Mouse (Mus musculus) hindbrain, embryonic 16.5 days (tissue): ENCODE measurements around the gene Rtl8b. TPM values are rescaled to one million over a fixed set of nuclear protein-coding genes. Genes with fewer than 3 reads are reported as not detected.
"Not testable (repeated sequence)": the region's sequence is repeated elsewhere in the genome, so short reads cannot be mapped to it uniquely, and the experiment has no call there.

Experiments used
- ATAC-seq: fragments of 200-750 bp; cut with Nextera tagmentation; 2 replicates; pipeline ENCODE4 v1.8.0; 2017; ENCODE audit warnings: moderate TSS enrichment, moderate library complexity
- H3K27ac ChIP-seq: fragments of 300-500 bp; sonication (generic); 2 replicates; pipeline ENCODE4 v1.5.1; 2014; ENCODE audit warnings: low read depth, mild to moderate bottlenecking, control low read depth, low read length, moderate library complexity
- H3K27me3 ChIP-seq: fragments of 300-500 bp; sonication (generic); replicated peaks from 2 replicates; pipeline ENCODE4 v1.6.1; 2014; ENCODE audit warnings: low read length; ENCODE audit not compliant: control insufficient read depth, insufficient read depth
- H3K36me3 ChIP-seq: fragments of 300-500 bp; sonication (generic); 2 replicates; pipeline ENCODE4 v1.6.1; 2014; ENCODE audit warnings: mild to moderate bottlenecking, low read length, moderate library complexity, mixed read lengths; ENCODE audit not compliant: control insufficient read depth, insufficient read depth
- H3K4me1 ChIP-seq: fragments of 300-500 bp; sonication (generic); 2 replicates; pipeline ENCODE4 v1.6.1; 2014; ENCODE audit warnings: low read depth, low read length; ENCODE audit not compliant: control insufficient read depth, insufficient read depth
- H3K4me2 ChIP-seq: fragments of 300-500 bp; sonication (generic); 2 replicates; pipeline ENCODE4 v1.6.1; 2014; ENCODE audit warnings: mild to moderate bottlenecking, low read length, control low read depth, moderate library complexity
- H3K4me3 ChIP-seq: fragments of 300-500 bp; sonication (generic); 2 replicates; pipeline ENCODE4 v1.5.1; 2014; ENCODE audit warnings: mild to moderate bottlenecking, low read length, control low read depth, moderate library complexity
- H3K9ac ChIP-seq: fragments of 300-500 bp; sonication (generic); 2 replicates; pipeline ENCODE4 v1.6.1; 2014; ENCODE audit warnings: low read depth, mild to moderate bottlenecking, control low read depth, low read length, moderate library complexity
- H3K9me3 ChIP-seq: fragments of 300-500 bp; sonication (generic); 2 replicates; pipeline ENCODE4 v1.6.1; 2014; ENCODE audit warnings: mild to moderate bottlenecking, low read length, moderate library complexity; ENCODE audit not compliant: control insufficient read depth
- WGBS: fragments of 180-500 bp; shearing (Covaris S2); extraction: QIAGEN DNeasy Blood & Tissue Kit; methylation state at CpG from one replicate; pipeline ENCODE4 v1.1.7; 2014; 5-methylcytosine and 5-hydroxymethylcytosine counted together
- polyA plus RNA-seq: library from polyadenylated mRNA; unstranded; fragments of >200 nt; fragmentation: Nextera tagmentation; extraction: Ambion mirVana; gene quantifications from 2 replicates; pipeline ENCODE4 v1.2.1, GENCODE M21; 2015

The Rtl8b gene
- 179 and 188 TPM in 2 replicates for polyA plus RNA-seq

GRCm38 (mm10) chrX:53670294-53670693 is at the start of gene Rtl8b:
Rtl8b (minus strand) TSS chrX:53670408.
- Histone ChIP-seq H3K27ac (peak within 1 kb of the TSS; percentile 80), H3K9ac (peak within 1 kb of the TSS; percentile 43), H3K27me3 (no peaks in the 10 kb centered on the region), H3K4me2 (peak within 1 kb of the TSS; percentile 48), H3K4me1 (no peaks in the 10 kb centered on the region), H3K36me3 (no peaks in the 10 kb centered on the region), H3K9me3 (no peaks in the 10 kb centered on the region), H3K4me3 (peak within 1 kb of the TSS; percentile 32)
- peak; percentile 97 for ATAC-seq
- WGBS, result 13% methylated on average over 10 of the region's 15 CpGs

GRCm38 (mm10) chrX:53716323-53717182 is 46.3 kb upstream of the Rtl8b start:
- Histone ChIP-seq H3K36me3 (no peaks in the 10 kb centered on the region), H3K4me1 (no peaks in the 10 kb centered on the region; the same call in 1 of the 2 replicates), H3K27me3 (no peaks in the 10 kb centered on the region), H3K27ac (peak overlapping the region; percentile 20; the same call in 1 of the 2 replicates), H3K9ac (peak overlapping the region; percentile 63), H3K4me3 (peak overlapping the region; percentile 41), H3K4me2 (peak overlapping the region; percentile 62), H3K9me3 (no peaks in the 10 kb centered on the region)
- 19% methylated on average over 27 of the region's 49 CpGs for WGBS
- ATAC-seq, result peak; percentile 96

- H3K27me3 ChIP-seq, result no peaks in the 10 kb centered on the region
- no peaks in the 10 kb centered on the region for H3K9me3 ChIP-seq
- WGBS, result 42% methylated on average over 2 of the region's 2 CpGs
- H3K4me3 ChIP-seq, result peak overlapping the region; percentile 41
- H3K9ac ChIP-seq, result peak overlapping the region; percentile 63
- H3K27ac ChIP-seq, result no peak overlapping the region; the same call in 1 of the 2 replicates
- H3K4me2 ChIP-seq, result peak overlapping the region; percentile 62
- peak; percentile 46; the same call in 1 of the 2 replicates for ATAC-seq
- no peaks in the 10 kb centered on the region; the same call in 1 of the 2 replicates for H3K4me1 ChIP-seq
- no peaks in the 10 kb centered on the region for H3K36me3 ChIP-seq
Measured at GRCm38 (mm10) chrX:53715942-53716322, 45.7 kb upstream of the Rtl8b start.

GRCm38 (mm10) chrX:53702673-53703072 is 32.5 kb upstream of the Rtl8b start:
- Histone ChIP-seq H3K27me3 (no peaks in the 10 kb centered on the region), H3K36me3 (no peaks in the 10 kb centered on the region), H3K27ac (no peak overlapping the region), H3K4me1 (no peaks in the 10 kb centered on the region), H3K4me3 (no peak overlapping the region), H3K4me2 (no peak overlapping the region), H3K9me3 (no peaks in the 10 kb centered on the region), H3K9ac (no peak overlapping the region)
- ATAC-seq, result no peak
- 77% methylated on average over 3 of the region's 3 CpGs for whole genome bisulfite sequencing

GRCm38 (mm10) chrX:53699225-53699624 is 29.0 kb upstream of the Rtl8b start:
- ATAC-seq, result no peak
- WGBS, result 96% methylated on average over 2 of the region's 2 CpGs

GRCm38 (mm10) chrX:53694008-53694777 is 24.0 kb upstream of the Rtl8b start:
- 84% methylated on average over 9 of the region's 9 CpGs for WGBS
- Histone ChIP-seq H3K4me3 (no peak overlapping the region), H3K27ac (no peak overlapping the region), H3K9me3 (no peaks in the 10 kb centered on the region), H3K4me1 (no peaks in the 10 kb centered on the region), H3K9ac (no peak overlapping the region), H3K27me3 (no peaks in the 10 kb centered on the region), H3K36me3 (no peaks in the 10 kb centered on the region), H3K4me2 (no peak overlapping the region)
- no peak for ATAC-seq

More at GRCm38 (mm10) chrX:53699225-53699624, 29.0 kb upstream of the Rtl8b start:
- Histone ChIP-seq H3K4me3 (no peak overlapping the region), H3K36me3 (no peaks in the 10 kb centered on the region), H3K4me2 (no peak overlapping the region), H3K27me3 (no peaks in the 10 kb centered on the region), H3K9ac (no peak overlapping the region), H3K4me1 (no peaks in the 10 kb centered on the region), H3K27ac (no peak overlapping the region), H3K9me3 (no peaks in the 10 kb centered on the region)

- Histone ChIP-seq H3K4me2 (no peak overlapping the region), H3K4me3 (no peak overlapping the region), H3K9ac (no peak overlapping the region), H3K27me3 (no peaks in the 10 kb centered on the region), H3K36me3 (no peaks in the 10 kb centered on the region), H3K4me1 (no peaks in the 10 kb centered on the region), H3K27ac (no peak overlapping the region), H3K9me3 (no peaks in the 10 kb centered on the region)
- WGBS, result 79% methylated on average over 2 of the region's 2 CpGs
- no peak for ATAC-seq
Measured at GRCm38 (mm10) chrX:53693141-53693540, 22.9 kb upstream of the Rtl8b start.

GRCm38 (mm10) chrX:53692065-53692464 is 21.9 kb upstream of the Rtl8b start:
- Histone ChIP-seq H3K27me3 (no peaks in the 10 kb centered on the region), H3K36me3 (no peaks in the 10 kb centered on the region), H3K4me2 (no peak overlapping the region)

GRCm38 (mm10) chrX:53684676-53685075 is 14.5 kb upstream of the Rtl8b start:
- H3K9me3 ChIP-seq, H3K4me1 ChIP-seq, H3K36me3 ChIP-seq, H3K4me2 ChIP-seq, ATAC-seq, H3K27me3 ChIP-seq, H3K4me3 ChIP-seq, H3K9ac ChIP-seq, H3K27ac ChIP-seq: not testable (repeated sequence)
- WGBS, result 83% methylated on average over 2 of the region's 4 CpGs

More at GRCm38 (mm10) chrX:53692065-53692464, 21.9 kb upstream of the Rtl8b start:
- H3K4me1 ChIP-seq, result no peaks in the 10 kb centered on the region
- no peak overlapping the region for H3K4me3 ChIP-seq
- 58% methylated on average over 2 of the region's 2 CpGs for WGBS
- no peak overlapping the region for H3K27ac ChIP-seq
- no peak overlapping the region for H3K9ac ChIP-seq
- no peak for ATAC-seq
- H3K9me3 ChIP-seq, result no peaks in the 10 kb centered on the region
